7 mouse cellular contexts compared by ENCODE assay signal in the genomic region with DNA sequence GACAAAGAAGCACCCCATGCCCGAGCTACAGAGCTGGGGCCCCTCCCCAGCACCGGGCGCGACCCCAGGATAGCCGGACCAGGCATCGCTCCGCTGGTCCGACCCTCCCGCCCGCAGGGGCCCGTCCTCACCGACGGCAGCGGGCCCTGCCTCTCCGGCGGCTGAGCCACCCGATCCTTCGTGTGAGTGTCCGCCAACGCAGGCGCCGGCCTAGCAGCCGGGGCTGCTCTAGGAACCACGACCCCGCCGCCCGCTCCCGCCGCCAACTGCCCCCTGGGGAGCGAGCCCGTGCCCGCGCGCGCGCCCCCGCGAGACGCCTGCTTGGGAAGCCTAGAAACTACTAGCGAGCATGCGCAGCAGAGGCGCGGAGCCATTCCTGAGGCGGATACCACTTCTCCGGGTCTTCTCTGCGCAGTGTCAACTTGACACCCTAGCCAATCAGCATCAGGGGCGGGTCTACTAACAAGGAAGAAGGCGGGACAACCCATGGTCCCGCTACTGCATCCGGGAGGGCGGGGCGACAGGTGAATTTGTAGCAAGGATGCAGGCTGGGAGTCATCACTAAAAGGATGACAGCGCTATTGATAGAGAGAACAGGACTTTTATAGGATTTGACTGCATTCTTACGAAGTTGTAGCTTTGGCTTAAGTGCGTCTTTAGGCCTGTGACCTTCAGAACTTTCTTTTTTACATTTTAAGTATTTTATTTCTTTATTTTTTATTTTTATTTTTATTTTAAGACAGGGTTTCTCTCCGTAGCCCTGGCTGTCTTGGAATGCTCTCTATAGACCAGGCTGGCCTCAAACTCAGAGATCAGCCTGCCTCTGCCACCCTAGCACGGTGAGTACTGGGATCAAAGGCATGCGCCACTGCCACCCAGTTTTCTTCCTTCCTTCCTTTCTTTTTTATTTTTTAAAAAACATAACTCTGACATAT. TPM values are rescaled to one million over a fixed set of nuclear protein-coding genes. Genes with fewer than 3 reads are reported as not detected.
DNase-seq lines count a peak whose midpoint lies in the region; ATAC-seq lines count a peak whose summit lies in the region.

A gene (minus strand): TSS at position 319 of the 935 bp plus-strand sequence.

- H3K9me3 ChIP-seq in embryonic facial prominence, embryonic 12.5 days: no peaks in the 10 kb centered on the region
- no peaks in the 10 kb centered on the region for H3K9me3 ChIP-seq in limb, embryonic 11.5 days (ENCODE audit: control insufficient read depth, low read length)
- no peaks in the 10 kb centered on the region for H3K9me3 ChIP-seq in midbrain, embryonic 14.5 days (ENCODE audit: control insufficient read depth, low read length)

- H3K4me1 ChIP-seq in embryonic facial prominence, embryonic 12.5 days: peaks cover 9% of the 10 kb centered on the region
- H3K4me1 ChIP-seq in limb, embryonic 11.5 days (ENCODE audit: control insufficient read depth, insufficient read depth, low read length): peaks cover 5% of the 10 kb centered on the region
- peaks cover 20% of the 10 kb centered on the region for H3K4me1 ChIP-seq in midbrain, embryonic 14.5 days (ENCODE audit: control insufficient read depth, insufficient read depth, low read length)

- DNase-seq in adrenal gland, postnatal 25 days: peak; percentile 97
- peak; percentile 100 for DNase-seq in heart, adult 11 months
- peak; percentile 98 for DNase-seq in kidney, adult 18-20 months
- DNase-seq in limb, embryonic 11.5 days (ENCODE audit: low spot score): peak; percentile 99
- DNase-seq in midbrain, embryonic 14.5 days: peak; percentile 99
- DNase-seq in spleen, adult 18-20 months: peak; percentile 93 to 96

- peaks cover 7% of the 10 kb centered on the region; the same call in 1 of the 2 replicates for H3K36me3 ChIP-seq in embryonic facial prominence, embryonic 12.5 days
- no peaks in the 10 kb centered on the region; the same call in none of the 2 replicates for H3K36me3 ChIP-seq in limb, embryonic 11.5 days (ENCODE audit: control insufficient read depth, insufficient read depth, low read length)
- peaks cover 15% of the 10 kb centered on the region; the same call in 1 of the 2 replicates for H3K36me3 ChIP-seq in midbrain, embryonic 14.5 days (ENCODE audit: control insufficient read depth, insufficient read depth, low read length)

- peak; percentile 94 for ATAC-seq in embryonic facial prominence, embryonic 12.5 days (ENCODE audit: insufficient number of reproducible peaks, insufficient read depth, low FRiP score, low TSS enrichment)
- ATAC-seq in limb, embryonic 11.5 days (ENCODE audit: insufficient number of reproducible peaks, low FRiP score, low TSS enrichment, low read depth): peak; percentile 98
- peak; percentile 98 for ATAC-seq in midbrain, embryonic 14.5 days (ENCODE audit: low FRiP score, low TSS enrichment)

- 3% methylated on average over 58 of the region's 58 CpGs for WGBS in embryonic facial prominence, embryonic 12.5 days
- 3% methylated on average over 58 of the region's 58 CpGs for WGBS in limb, embryonic 11.5 days
- 3% methylated on average over 58 of the region's 58 CpGs for WGBS in midbrain, embryonic 14.5 days

- H3K27ac ChIP-seq in embryonic facial prominence, embryonic 12.5 days: peak within 1 kb of the TSS; percentile 76
- peak within 1 kb of the TSS; percentile 69; the same call in 1 of the 2 replicates for H3K27ac ChIP-seq in limb, embryonic 11.5 days (replicated peaks; ENCODE audit: low read depth, low read length)
- peak within 1 kb of the TSS; percentile 92 for H3K27ac ChIP-seq in midbrain, embryonic 14.5 days (replicated peaks; ENCODE audit: low read depth, low read length)

- peak within 1 kb of the TSS; percentile 72 for H3K4me3 ChIP-seq in embryonic facial prominence, embryonic 12.5 days
- peak within 1 kb of the TSS; percentile 81 for H3K4me3 ChIP-seq in limb, embryonic 11.5 days (ENCODE audit: low read depth, low read length)
- H3K4me3 ChIP-seq in midbrain, embryonic 14.5 days (replicated peaks; ENCODE audit: low read depth, low read length): peak within 1 kb of the TSS; percentile 86

- peak within 1 kb of the TSS; percentile 85 for H3K9ac ChIP-seq in embryonic facial prominence, embryonic 12.5 days
- peak within 1 kb of the TSS; percentile 91 for H3K9ac ChIP-seq in limb, embryonic 11.5 days (ENCODE audit: low read length)
- peak within 1 kb of the TSS; percentile 98 for H3K9ac ChIP-seq in midbrain, embryonic 14.5 days (replicated peaks; ENCODE audit: low read length)

- peak within 1 kb of the TSS; percentile 68 for H3K4me2 ChIP-seq in embryonic facial prominence, embryonic 12.5 days (replicated peaks)
- peak within 1 kb of the TSS; percentile 52 for H3K4me2 ChIP-seq in limb, embryonic 11.5 days (ENCODE audit: low read depth, severe bottlenecking)
- peak within 1 kb of the TSS; percentile 65 for H3K4me2 ChIP-seq in midbrain, embryonic 14.5 days (ENCODE audit: low read length)

- no peaks in the 10 kb centered on the region for H3K27me3 ChIP-seq in embryonic facial prominence, embryonic 12.5 days
- no peaks in the 10 kb centered on the region for H3K27me3 ChIP-seq in limb, embryonic 11.5 days (ENCODE audit: control insufficient read depth, insufficient read depth, low read length)
- H3K27me3 ChIP-seq in midbrain, embryonic 14.5 days (ENCODE audit: control insufficient read depth, insufficient read depth, low read length): no peaks in the 10 kb centered on the region

RNA-seq across cellular contexts. Expression of the gene that starts here (rescaled TPM):
- 47.9 and 56.3 TPM in 2 replicates for total RNA-seq in adrenal gland, postnatal 25 days (2021)
- 122 and 125 TPM in 2 replicates for polyA plus RNA-seq in embryonic facial prominence, embryonic 12.5 days (2016; fragmentation: Nextera tagmentation; extraction: Ambion mirVana)
- 125 and 129 TPM in 2 replicates for polyA plus RNA-seq in limb, embryonic 11.5 days (2014; fragmentation: Nextera tagmentation; extraction: Ambion mirVana)
- 210 and 220 TPM in 2 replicates for polyA plus RNA-seq in midbrain, embryonic 14.5 days (2014; fragmentation: Nextera tagmentation; extraction: Ambion mirVana)

Comparison
In these comparisons a context has a peak if more than half of its experiments do, and no peak if none do; other contexts are left out.
1. Peak in every context shown above with its lines: DNase-seq, ATAC-seq, H3K4me3 ChIP-seq and H3K27ac ChIP-seq.